Mouse (Mus musculus) T-cell, adult 66 days (primary cell): Measurements from ENCODE around the gene Suco. TPM values are rescaled to one million over a fixed set of nuclear protein-coding genes. Genes with fewer than 3 reads are reported as not detected.

ENCODE experiments used
- total RNA-seq, 2 experiments: library from RNA; stranded (reverse); gene quantifications; 3 replicates in 1 of 2; 4 replicates in 1 of 2; pipeline ENCODE4 v1.2.4; 2023

Gene Suco
- 100 to 1,000 TPM in 1 of 2 experiments, 10 to 100 TPM in 1; 81.0 to 135 TPM for total RNA-seq

GRCm38 (mm10) chr1:161876553-161877447 lies at the start of gene Suco:
Gene Suco, minus strand, starts transcription at chr1:161876682.

GRCm38 (mm10) chr1:161788339-161788738 lies 88.1 kb downstream of the Suco start, which contains the start of gene Fasl:
Gene Fasl, minus strand, starts transcription at chr1:161788495.

Other genes with a start within 250 kb of the Suco start
- 10 to 100 TPM; 16.4 to 17.0 TPM for gene Fasl, start 88.2 kb downstream of the Suco start, total RNA-seq
- 10 to 100 TPM; 12.3 to 15.6 TPM for gene Pigc, start 92.5 kb upstream of the Suco start, total RNA-seq
- not detected for gene 4930558K02Rik, start 103.0 kb upstream of the Suco start, total RNA-seq